Mouse (Mus musculus): ENCODE measurements around the gene Twnk. TPM values are rescaled to one million over a fixed set of nuclear protein-coding genes. Genes with fewer than 3 reads are reported as not detected.
A peak's percentile ranks its signal among the peaks of the same experiment; 100 is the strongest.

Twnk gene
- polyA plus RNA-seq, 1 experiment: 5.9 TPM

GRCm38 (mm10) chr19:44999647-45000046 lies 5.8 kb upstream of the Twnk start:
- Histone ChIP-seq H3K4me3 (ENCODE audit: low read depth, low read length) (no peak overlapping the region), H3K36me3 (ENCODE audit: control insufficient read depth, insufficient read depth, low read length) (peaks cover 76% of the 10 kb centered on the region), H3K27ac (ENCODE audit: insufficient read depth, low read depth, low read length) (no peak overlapping the region), H3K27me3 (ENCODE audit: control insufficient read depth, insufficient read depth, low read length) (no peaks in the 10 kb centered on the region), H3K4me1 (ENCODE audit: control insufficient read depth, insufficient read depth, insufficient read length, low read length) (no peaks in the 10 kb centered on the region)
- WGBS: 87% methylated on average over 8 of the region's 8 CpGs
- TF ChIP-seq CTCF (IDR thresholded peaks at IDR 0.05; ENCODE audit: extremely low read depth, insufficient read length, insufficient replicate concordance, low read depth, low read length) (no peak), POLR2A (IDR thresholded peaks at IDR 0.05; ENCODE audit: low read depth, low read length) (no peak)

GRCm38 (mm10) chr19:45002301-45002700 lies 3.2 kb upstream of the Twnk start:
- TF ChIP-seq POLR2A (IDR thresholded peaks at IDR 0.05; ENCODE audit: low read depth, low read length) (no peak), CTCF (IDR thresholded peaks at IDR 0.05; ENCODE audit: extremely low read depth, insufficient read length, insufficient replicate concordance, low read depth, low read length) (no peak)
- WGBS: 55% methylated on average over 3 of the region's 3 CpGs
- Histone ChIP-seq H3K4me3 (ENCODE audit: low read depth, low read length) (no peak overlapping the region), H3K36me3 (ENCODE audit: control insufficient read depth, insufficient read depth, low read length) (peaks cover 58% of the 10 kb centered on the region), H3K27me3 (ENCODE audit: control insufficient read depth, insufficient read depth, low read length) (no peaks in the 10 kb centered on the region), H3K4me1 (ENCODE audit: control insufficient read depth, insufficient read depth, insufficient read length, low read length) (peaks cover 12% of the 10 kb centered on the region; the same call in 1 of the 2 replicates), H3K27ac (ENCODE audit: insufficient read depth, low read depth, low read length) (no peak overlapping the region)

GRCm38 (mm10) chr19:45003740-45004516 lies 1.5 kb upstream of the Twnk start:
- H3K27ac ChIP-seq (ENCODE audit: insufficient read depth, low read depth, low read length): no peak overlapping the region
- peaks cover 21% of the 10 kb centered on the region; the same call in 1 of the 2 replicates for H3K4me1 ChIP-seq (ENCODE audit: control insufficient read depth, insufficient read depth, insufficient read length, low read length)
- H3K36me3 ChIP-seq (ENCODE audit: control insufficient read depth, insufficient read depth, low read length): peaks cover 45% of the 10 kb centered on the region
- TF ChIP-seq CTCF (IDR thresholded peaks at IDR 0.05; ENCODE audit: extremely low read depth, insufficient read length, insufficient replicate concordance, low read depth, low read length): no peak
- 0 out of 2 replicates have a peak, but pooled peaks have one; percentile 11 for TF ChIP-seq POLR2A (IDR thresholded peaks at IDR 0.05; ENCODE audit: low read depth, low read length)
- no peak overlapping the region for H3K4me3 ChIP-seq (ENCODE audit: low read depth, low read length)
- no peaks in the 10 kb centered on the region for H3K27me3 ChIP-seq (ENCODE audit: control insufficient read depth, insufficient read depth, low read length)
- WGBS: 84% methylated on average over 7 of the region's 7 CpGs

GRCm38 (mm10) chr19:45005957-45006712 lies 672 bp downstream of the Twnk start, which contains the start of gene Mrpl43:
TSS of gene Mrpl43 (minus strand) at chr19:45006442.
- under 1% methylated on average over 82 of the region's 82 CpGs for WGBS
- peak within 1 kb of the TSS; percentile 88 for H3K4me3 ChIP-seq (ENCODE audit: low read depth, low read length)
- peak; percentile 53; the same call in 1 of the 2 replicates for TF ChIP-seq POLR2A (IDR thresholded peaks at IDR 0.05; ENCODE audit: low read depth, low read length)
- TF ChIP-seq CTCF (IDR thresholded peaks at IDR 0.05; ENCODE audit: extremely low read depth, insufficient read length, insufficient replicate concordance, low read depth, low read length): no peak
- peak within 1 kb of the TSS; percentile 87 for H3K27ac ChIP-seq (ENCODE audit: insufficient read depth, low read depth, low read length)
- peaks cover 21% of the 10 kb centered on the region; the same call in 1 of the 2 replicates for H3K4me1 ChIP-seq (ENCODE audit: control insufficient read depth, insufficient read depth, insufficient read length, low read length)
- no peaks in the 10 kb centered on the region for H3K27me3 ChIP-seq (ENCODE audit: control insufficient read depth, insufficient read depth, low read length)
- peaks cover 42% of the 10 kb centered on the region for H3K36me3 ChIP-seq (ENCODE audit: control insufficient read depth, insufficient read depth, low read length)

GRCm38 (mm10) chr19:45007021-45007420 lies 1.6 kb downstream of the Twnk start:
- Histone ChIP-seq H3K4me3 (ENCODE audit: low read depth, low read length) (peak overlapping the region; percentile 88), H3K4me1 (ENCODE audit: control insufficient read depth, insufficient read depth, insufficient read length, low read length) (peaks cover 21% of the 10 kb centered on the region; the same call in 1 of the 2 replicates), H3K27ac (ENCODE audit: insufficient read depth, low read depth, low read length) (peak overlapping the region; percentile 48), H3K36me3 (ENCODE audit: control insufficient read depth, insufficient read depth, low read length) (peaks cover 41% of the 10 kb centered on the region), H3K27me3 (ENCODE audit: control insufficient read depth, insufficient read depth, low read length) (no peaks in the 10 kb centered on the region)
- 7% methylated on average over 17 of the region's 17 CpGs for whole genome bisulfite sequencing
- TF ChIP-seq CTCF (IDR thresholded peaks at IDR 0.05; ENCODE audit: extremely low read depth, insufficient read length, insufficient replicate concordance, low read depth, low read length): no peak
- TF ChIP-seq POLR2A (IDR thresholded peaks at IDR 0.05; ENCODE audit: low read depth, low read length): no peak

- peaks cover 42% of the 10 kb centered on the region for H3K36me3 ChIP-seq (ENCODE audit: control insufficient read depth, insufficient read depth, low read length)
- H3K4me3 ChIP-seq (ENCODE audit: low read depth, low read length): peak overlapping the region; percentile 88
- TF ChIP-seq POLR2A (IDR thresholded peaks at IDR 0.05; ENCODE audit: low read depth, low read length): no peak
- TF ChIP-seq CTCF (IDR thresholded peaks at IDR 0.05; ENCODE audit: extremely low read depth, insufficient read length, insufficient replicate concordance, low read depth, low read length): no peak
- H3K4me1 ChIP-seq (ENCODE audit: control insufficient read depth, insufficient read depth, insufficient read length, low read length): peaks cover 21% of the 10 kb centered on the region; the same call in 1 of the 2 replicates
- H3K27ac ChIP-seq (ENCODE audit: insufficient read depth, low read depth, low read length): no peak overlapping the region
- WGBS: 42% methylated on average over 20 of the region's 20 CpGs
- H3K27me3 ChIP-seq (ENCODE audit: control insufficient read depth, insufficient read depth, low read length): no peaks in the 10 kb centered on the region
These were observed 2.1 kb downstream of the Twnk start for GRCm38 (mm10) chr19:45007425-45008191.

Measured in small intestine, adult 2 months (tissue).